Mouse (Mus musculus): ENCODE measurements around the gene Cacna1e. TPM values are rescaled to one million over a fixed set of nuclear protein-coding genes. Genes with fewer than 3 reads are reported as not detected.
A peak's percentile ranks its signal among the peaks of the same experiment; 100 is the strongest.

The Cacna1e gene
- polyA plus RNA-seq, 1 experiment from 2014 or later: 10.7 TPM

GRCm38 (mm10) chr1:154511736-154512135, 372.6 kb downstream of the Cacna1e start:
- H3K4me3 ChIP-seq: no peak overlapping the region
- no peaks in the 10 kb centered on the region for H3K36me3 ChIP-seq
- no peaks in the 10 kb centered on the region for H3K9me3 ChIP-seq
- ATAC-seq (ENCODE audit: low read depth): no peak
- no peaks in the 10 kb centered on the region for H3K4me1 ChIP-seq (replicated peaks)
- H3K4me2 ChIP-seq: no peak overlapping the region
- no peaks in the 10 kb centered on the region for H3K27me3 ChIP-seq
- no peak overlapping the region for H3K9ac ChIP-seq
- no peak overlapping the region for H3K27ac ChIP-seq (replicated peaks)

- no peaks in the 10 kb centered on the region for H3K27me3 ChIP-seq
- ATAC-seq (ENCODE audit: low read depth): no peak
- H3K9ac ChIP-seq: no peak overlapping the region
- H3K36me3 ChIP-seq: no peaks in the 10 kb centered on the region
- no peak overlapping the region for H3K4me3 ChIP-seq
- no peaks in the 10 kb centered on the region for H3K9me3 ChIP-seq
- H3K4me1 ChIP-seq (replicated peaks): peaks cover 11% of the 10 kb centered on the region
- no peak overlapping the region for H3K4me2 ChIP-seq
- no peak overlapping the region for H3K27ac ChIP-seq (replicated peaks)
- 61% methylated on average over 4 of the region's 4 CpGs for WGBS
These were observed 380.3 kb downstream of the Cacna1e start for GRCm38 (mm10) chr1:154504005-154504404.

- H3K27me3 ChIP-seq: no peaks in the 10 kb centered on the region
- H3K27ac ChIP-seq (replicated peaks): 0 out of 2 replicates have a peak overlapping the region, but pooled peaks have one; percentile 34
- no peaks in the 10 kb centered on the region for H3K36me3 ChIP-seq
- no peak overlapping the region for H3K4me3 ChIP-seq
- H3K4me1 ChIP-seq (replicated peaks): peaks cover 11% of the 10 kb centered on the region
- peak; percentile 37; the same call in 1 of the 2 replicates for ATAC-seq (ENCODE audit: low read depth)
- H3K9me3 ChIP-seq: no peaks in the 10 kb centered on the region
- 80% methylated on average over 5 of the region's 5 CpGs for WGBS
- H3K9ac ChIP-seq: no peak overlapping the region
- H3K4me2 ChIP-seq: no peak overlapping the region
These were observed 383.4 kb downstream of the Cacna1e start for GRCm38 (mm10) chr1:154500869-154501268.

- Histone ChIP-seq H3K9ac (no peak overlapping the region), H3K27me3 (no peaks in the 10 kb centered on the region), H3K36me3 (no peaks in the 10 kb centered on the region), H3K4me3 (no peak overlapping the region), H3K4me1 (replicated peaks) (peaks cover 11% of the 10 kb centered on the region), H3K9me3 (no peaks in the 10 kb centered on the region), H3K27ac (replicated peaks) (0 out of 2 replicates have a peak overlapping the region, but pooled peaks have one; percentile 34), H3K4me2 (no peak overlapping the region)
- WGBS: 34% methylated on average over 3 of the region's 3 CpGs
- ATAC-seq (ENCODE audit: low read depth): peak; percentile 94
These were observed 384.0 kb downstream of the Cacna1e start for GRCm38 (mm10) chr1:154500187-154500866.

- 79% methylated on average over 4 of the region's 4 CpGs for WGBS
- Histone ChIP-seq H3K27ac (replicated peaks) (no peak overlapping the region), H3K4me3 (no peak overlapping the region), H3K27me3 (no peaks in the 10 kb centered on the region), H3K36me3 (no peaks in the 10 kb centered on the region), H3K9ac (no peak overlapping the region), H3K4me1 (replicated peaks) (peaks cover 11% of the 10 kb centered on the region), H3K4me2 (no peak overlapping the region), H3K9me3 (no peaks in the 10 kb centered on the region)
- ATAC-seq (ENCODE audit: low read depth): no peak
These were observed 385.5 kb downstream of the Cacna1e start for GRCm38 (mm10) chr1:154498821-154499220.

- H3K4me2 ChIP-seq: no peak overlapping the region
- no peak overlapping the region for H3K9ac ChIP-seq
- H3K4me1 ChIP-seq (replicated peaks): no peaks in the 10 kb centered on the region
- H3K4me3 ChIP-seq: no peak overlapping the region
- no peak overlapping the region for H3K27ac ChIP-seq (replicated peaks)
- no peaks in the 10 kb centered on the region for H3K36me3 ChIP-seq
- ATAC-seq (ENCODE audit: low read depth): no peak
- WGBS: 68% methylated on average over 6 of the region's 6 CpGs
- no peaks in the 10 kb centered on the region for H3K9me3 ChIP-seq
- H3K27me3 ChIP-seq: no peaks in the 10 kb centered on the region
These were observed 393.2 kb downstream of the Cacna1e start for GRCm38 (mm10) chr1:154491071-154491470.

GRCm38 (mm10) chr1:154476671-154477070, 407.6 kb downstream of the Cacna1e start:
- ATAC-seq (ENCODE audit: low read depth): no peak
- WGBS: 92% methylated on average over 2 of the region's 2 CpGs
- Histone ChIP-seq H3K4me1 (replicated peaks) (no peaks in the 10 kb centered on the region), H3K4me3 (no peak overlapping the region), H3K36me3 (0 out of 2 replicates have a peak, but pooled peaks cover 6% of the 10 kb centered on the region), H3K9me3 (no peaks in the 10 kb centered on the region), H3K27me3 (no peaks in the 10 kb centered on the region), H3K4me2 (no peak overlapping the region), H3K9ac (no peak overlapping the region), H3K27ac (replicated peaks) (no peak overlapping the region)

- H3K4me3 ChIP-seq: no peak overlapping the region
- 0 out of 2 replicates have a peak, but pooled peaks cover 11% of the 10 kb centered on the region for H3K36me3 ChIP-seq
- H3K27me3 ChIP-seq: no peaks in the 10 kb centered on the region
- H3K4me1 ChIP-seq (replicated peaks): no peaks in the 10 kb centered on the region
- no peak overlapping the region for H3K4me2 ChIP-seq
- H3K9me3 ChIP-seq: no peaks in the 10 kb centered on the region
- ATAC-seq (ENCODE audit: low read depth): no peak
- WGBS: 94% methylated on average over 2 of the region's 2 CpGs
- H3K9ac ChIP-seq: no peak overlapping the region
- H3K27ac ChIP-seq (replicated peaks): no peak overlapping the region
These were observed 408.6 kb downstream of the Cacna1e start for GRCm38 (mm10) chr1:154475706-154476105.

GRCm38 (mm10) chr1:154474156-154474555, 410.1 kb downstream of the Cacna1e start:
- no peak for ATAC-seq (ENCODE audit: low read depth)

GRCm38 (mm10) chr1:154467265-154467664, 417.0 kb downstream of the Cacna1e start:
- 90% methylated on average over 3 of the region's 3 CpGs for WGBS
- peaks cover 33% of the 10 kb centered on the region for H3K36me3 ChIP-seq
- no peak overlapping the region for H3K27ac ChIP-seq (replicated peaks)
- H3K4me1 ChIP-seq (replicated peaks): no peaks in the 10 kb centered on the region
- H3K9me3 ChIP-seq: no peaks in the 10 kb centered on the region
- no peaks in the 10 kb centered on the region for H3K27me3 ChIP-seq
- no peak for ATAC-seq (ENCODE audit: low read depth)
- no peak overlapping the region for H3K4me3 ChIP-seq
- no peak overlapping the region for H3K9ac ChIP-seq
- no peak overlapping the region for H3K4me2 ChIP-seq

More at GRCm38 (mm10) chr1:154474156-154474555, 410.1 kb downstream of the Cacna1e start:
- Histone ChIP-seq H3K27ac (replicated peaks) (no peak overlapping the region), H3K4me2 (no peak overlapping the region), H3K9ac (no peak overlapping the region), H3K4me1 (replicated peaks) (no peaks in the 10 kb centered on the region), H3K36me3 (0 out of 2 replicates have a peak, but pooled peaks cover 11% of the 10 kb centered on the region), H3K9me3 (no peaks in the 10 kb centered on the region), H3K4me3 (no peak overlapping the region), H3K27me3 (no peaks in the 10 kb centered on the region)
- 76% methylated on average over 4 of the region's 4 CpGs for WGBS

GRCm38 (mm10) chr1:154461521-154461920, 422.8 kb downstream of the Cacna1e start:
- Histone ChIP-seq H3K4me2 (no peak overlapping the region), H3K27ac (replicated peaks) (no peak overlapping the region), H3K4me1 (replicated peaks) (no peaks in the 10 kb centered on the region), H3K9ac (no peak overlapping the region), H3K36me3 (peaks cover 19% of the 10 kb centered on the region), H3K9me3 (no peaks in the 10 kb centered on the region), H3K4me3 (no peak overlapping the region), H3K27me3 (no peaks in the 10 kb centered on the region)
- 73% methylated on average over 5 of the region's 5 CpGs for WGBS
- no peak for ATAC-seq (ENCODE audit: low read depth)

GRCm38 (mm10) chr1:154460067-154460466, 424.2 kb downstream of the Cacna1e start:
- no peaks in the 10 kb centered on the region for H3K27me3 ChIP-seq
- no peak overlapping the region for H3K4me2 ChIP-seq
- peaks cover 10% of the 10 kb centered on the region for H3K36me3 ChIP-seq
- no peaks in the 10 kb centered on the region for H3K9me3 ChIP-seq
- no peaks in the 10 kb centered on the region for H3K4me1 ChIP-seq (replicated peaks)
- WGBS: 88% methylated on average over 7 of the region's 7 CpGs
- ATAC-seq (ENCODE audit: low read depth): no peak
- no peak overlapping the region for H3K4me3 ChIP-seq
- H3K27ac ChIP-seq (replicated peaks): no peak overlapping the region
- no peak overlapping the region for H3K9ac ChIP-seq

GRCm38 (mm10) chr1:154458601-154459000, 425.7 kb downstream of the Cacna1e start:
- H3K9ac ChIP-seq: no peak overlapping the region
- H3K9me3 ChIP-seq: no peaks in the 10 kb centered on the region
- no peak overlapping the region for H3K4me3 ChIP-seq
- no peak for ATAC-seq (ENCODE audit: low read depth)
- H3K36me3 ChIP-seq: peaks cover 8% of the 10 kb centered on the region; the same call in 1 of the 2 replicates
- 85% methylated on average over 2 of the region's 2 CpGs for WGBS
- H3K27ac ChIP-seq (replicated peaks): no peak overlapping the region
- H3K27me3 ChIP-seq: no peaks in the 10 kb centered on the region
- no peaks in the 10 kb centered on the region for H3K4me1 ChIP-seq (replicated peaks)
- no peak overlapping the region for H3K4me2 ChIP-seq

All from neural tube, embryonic 13.5 days (tissue).